Mouse (Mus musculus): ENCODE data around the gene Eif4b. TPM values are rescaled to one million over a fixed set of nuclear protein-coding genes. Genes with fewer than 3 reads are reported as not detected.

Eif4b gene
- 507 and 555 TPM in 2 replicates for total RNA-seq (2012; rRNA removed)
- total RNA-seq (2014; rRNA removed) = 492 and 536 TPM in 2 replicates
- 652 and 950 TPM in 2 replicates for polyA plus RNA-seq (2012; ENCODE audit: insufficient read length, low read depth)

DNA sequence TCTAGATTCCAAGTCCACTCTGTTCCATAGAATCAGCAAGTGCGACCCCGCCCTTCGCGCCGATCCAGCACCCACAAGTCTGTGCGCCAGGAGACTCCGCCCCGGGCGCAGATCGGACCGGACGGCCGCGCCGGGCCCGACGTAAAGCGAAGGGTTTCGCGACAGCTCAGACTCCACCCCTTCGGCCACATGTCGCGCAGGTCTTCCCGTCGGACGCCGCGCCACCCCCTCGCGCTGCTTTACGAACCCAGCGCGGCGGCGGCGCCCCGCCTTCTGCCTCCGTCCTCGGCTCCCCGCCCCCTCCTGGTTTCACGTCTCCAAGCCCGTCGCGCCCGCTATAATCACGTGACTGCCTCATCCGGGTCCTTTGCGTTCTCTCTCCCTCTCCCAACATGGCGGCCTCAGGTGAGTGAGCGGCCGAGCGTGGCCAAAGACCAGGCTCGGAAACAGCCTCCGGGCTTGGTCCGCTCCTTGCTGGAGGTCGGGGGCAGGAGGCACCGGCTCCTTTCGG lies at the start of gene Eif4b:
Gene Eif4b, plus strand, starts transcription at position 215 of the 511 bp plus-strand sequence.
- in situ Hi-C loops (cut with MboI; ENCODE audit: low pct_ligation_motif_present, low pct_unique_long_range_greater_than_20kb, low sequenced_read_pairs) = loop anchor here (5.0 kb wide), 1 partner anchor 751 kb away; no protein-coding TSS in a partner anchor

DNA sequence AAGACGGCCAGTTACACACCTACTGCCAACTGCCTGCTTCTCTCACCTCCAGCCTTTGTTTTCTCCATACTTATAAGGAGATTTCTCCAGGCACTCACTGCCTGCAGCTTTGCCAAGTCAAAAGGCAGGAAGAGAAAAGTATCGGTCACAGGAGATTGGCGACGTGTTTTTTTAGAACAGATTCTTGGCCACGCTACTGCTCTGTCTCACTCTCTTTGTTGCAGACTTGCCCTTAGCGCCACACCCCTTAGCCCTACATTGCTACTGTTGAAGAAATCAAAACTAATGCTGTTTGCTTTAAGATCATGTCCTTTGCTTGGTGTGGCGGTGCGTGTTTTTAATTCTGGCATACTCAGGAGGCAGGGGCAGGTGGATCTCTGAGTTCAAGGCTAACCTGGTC lies 49.7 kb upstream of the Eif4b start:
- in situ Hi-C loops (cut with MboI; ENCODE audit: low pct_ligation_motif_present, low pct_unique_long_range_greater_than_20kb, low sequenced_read_pairs) (no loop called here), dilution Hi-C loops (cut with MboI; ENCODE audit: extremely low pct_ligation_motif_present, extremely low pct_unique_long_range_greater_than_20kb, low sequenced_read_pairs) (no loop called here)
- Histone ChIP-seq H3K79me2 (replicated peaks; ENCODE audit: control insufficient read depth, extremely low read depth, insufficient read depth, poor library complexity, severe bottlenecking) (no peaks in the 10 kb centered on the region), H3K27me3 (replicated peaks) (peaks cover 58% of the 10 kb centered on the region), H3K9me3 (replicated peaks; ENCODE audit: low read length) (no peaks in the 10 kb centered on the region), H3K4me3 (replicated peaks in 1 of 3; ENCODE audit: low read depth in 2 of 3, low read length in 2 of 3, poor library complexity in 1 of 3) (no peak overlapping the region), H3K4me2 (ENCODE audit: insufficient read depth, low read depth, poor library complexity, severe bottlenecking) (no peak overlapping the region), H3K9ac (ENCODE audit: insufficient read depth, low read depth) (no peak overlapping the region), H3K4me1 (ENCODE audit: control insufficient read depth in 1 of 2, insufficient read depth in 2 of 2) (peaks cover 3 to 9% of the 10 kb centered on the region in 2 experiments), H3K27ac (ENCODE audit: insufficient read depth, low read depth) (no peak overlapping the region), H3K36me3 (replicated peaks in 1 of 2; ENCODE audit: control insufficient read depth in 1 of 2, insufficient read depth in 1 of 2, low read length in 1 of 2) (no peaks in the 10 kb centered on the region)
- no peak for DNase-seq (ENCODE audit: extremely low read depth)
- TF ChIP-seq ELF1 (IDR thresholded peaks at IDR 0.05; ENCODE audit: low read depth, low read length) = no peak
- no peak for TF ChIP-seq ZC3H11A (IDR thresholded peaks at IDR 0.05; ENCODE audit: low read depth, low read length)
- no peak for TF ChIP-seq TBP (conservative IDR thresholded peaks at IDR 0.05; ENCODE audit: low read depth, low read length)
- TF ChIP-seq E2F4 (IDR thresholded peaks at IDR 0.05; ENCODE audit: insufficient replicate concordance, low read depth, low read length) = no peak
- TF ChIP-seq ZKSCAN1 (IDR thresholded peaks at IDR 0.05; ENCODE audit: borderline replicate concordance, low read depth, low read length) = no peak
- TF ChIP-seq POLR2AphosphoS2 (IDR thresholded peaks at IDR 0.05; ENCODE audit: low read depth, low read length) = no peak
- TF ChIP-seq MAFK (IDR thresholded peaks at IDR 0.05; ENCODE audit: insufficient replicate concordance, low read length) = no peak
- no peak for TF ChIP-seq CHD1 (IDR thresholded peaks at IDR 0.05; ENCODE audit: low read depth, low read length)
- TF ChIP-seq ETS1 (conservative IDR thresholded peaks at IDR 0.05; ENCODE audit: low read depth, low read length) = no peak
- no peak for TF ChIP-seq ZMIZ1 (IDR thresholded peaks at IDR 0.05; ENCODE audit: low read depth, low read length)
- no peak for TF ChIP-seq SIN3A (IDR thresholded peaks at IDR 0.05; ENCODE audit: low read length)
- TF ChIP-seq TCF12 (IDR thresholded peaks at IDR 0.05; ENCODE audit: low read depth, low read length) = no peak
- TF ChIP-seq SMC3 (IDR thresholded peaks at IDR 0.05; ENCODE audit: low read depth, low read length) = no peak
- TF ChIP-seq IRF4 (IDR thresholded peaks at IDR 0.05; ENCODE audit: low read depth, low read length) = no peak
- no peak for TF ChIP-seq NRF1 (IDR thresholded peaks at IDR 0.05; ENCODE audit: low read depth, low read length)
- TF ChIP-seq MAZ (IDR thresholded peaks at IDR 0.05; ENCODE audit: low read depth, low read length) = no peak

More for the DNA sequence above, at the start of gene Eif4b:
- peaks cover 46% of the 10 kb centered on the region for H3K79me2 ChIP-seq (replicated peaks; ENCODE audit: control insufficient read depth, extremely low read depth, insufficient read depth, poor library complexity, severe bottlenecking)
- DNase-seq (ENCODE audit: extremely low read depth) = peak; percentile 100
- TF ChIP-seq MEF2A (IDR thresholded peaks at IDR 0.05; ENCODE audit: borderline replicate concordance, low read depth, low read length) (0 out of 2 replicates have a peak, but pooled peaks have one; percentile 11), TBP (conservative IDR thresholded peaks at IDR 0.05; ENCODE audit: low read depth, low read length) (0 out of 2 replicates have a peak, but pooled peaks have one; percentile 27), IRF4 (IDR thresholded peaks at IDR 0.05; ENCODE audit: low read depth, low read length) (peak; percentile 71), HCFC1 (IDR thresholded peaks at IDR 0.05; ENCODE audit: low read depth, low read length) (peak; percentile 83), MXI1 (IDR thresholded peaks at IDR 0.05; ENCODE audit: low read depth, low read length) (peak; percentile 55; the same call in 1 of the 2 replicates), JUN (IDR thresholded peaks at IDR 0.05; ENCODE audit: insufficient read depth, low read depth, low read length) (no peak), POLR2A (IDR thresholded peaks at IDR 0.05; ENCODE audit: low read depth, low read length) (peak; percentile 86), EP300 (IDR thresholded peaks at IDR 0.05; ENCODE audit: low read length) (no peak), USF2 (conservative IDR thresholded peaks at IDR 0.05; ENCODE audit: low read depth, low read length) (peak; percentile 93), POLR2AphosphoS2 (IDR thresholded peaks at IDR 0.05; ENCODE audit: low read depth, low read length) (peak; percentile 25; the same call in 1 of the 2 replicates), PAX5 (IDR thresholded peaks at IDR 0.05; ENCODE audit: low read length) (no peak), GABPA (IDR thresholded peaks at IDR 0.05; ENCODE audit: insufficient replicate concordance, low read depth, low read length) (no peak; the same call in 1 of the 2 replicates), BHLHE40 (IDR thresholded peaks at IDR 0.05; ENCODE audit: low read depth, low read length) (peak; percentile 96), ZC3H11A (IDR thresholded peaks at IDR 0.05; ENCODE audit: low read depth, low read length) (no peak), ZMIZ1 (IDR thresholded peaks at IDR 0.05; ENCODE audit: low read depth, low read length) (peak; percentile 64), USF1 (IDR thresholded peaks at IDR 0.05; ENCODE audit: low read depth, low read length) (peak; percentile 96), SMC3 (IDR thresholded peaks at IDR 0.05; ENCODE audit: low read depth, low read length) (no peak), RCOR1 (conservative IDR thresholded peaks at IDR 0.05; ENCODE audit: low read depth, low read length) (no peak), ELF1 (IDR thresholded peaks at IDR 0.05; ENCODE audit: low read depth, low read length) (peak; percentile 79), MAFK (IDR thresholded peaks at IDR 0.05; ENCODE audit: insufficient replicate concordance, low read length) (no peak), CHD2 (IDR thresholded peaks at IDR 0.05; ENCODE audit: low read length) (no peak), CTCF (conservative IDR thresholded peaks at IDR 0.05 in 1 of 2, IDR thresholded peaks at IDR 0.05 in 1 of 2; ENCODE audit: low read depth in 2 of 2, low read length in 2 of 2) (no peak), E2F4 (IDR thresholded peaks at IDR 0.05; ENCODE audit: insufficient replicate concordance, low read depth, low read length) (peak; percentile 34; the same call in 1 of the 2 replicates), UBTF (IDR thresholded peaks at IDR 0.05; ENCODE audit: low read depth, low read length) (no peak), NELFE (IDR thresholded peaks at IDR 0.05; ENCODE audit: low read depth, low read length) (peak; percentile 79), TCF12 (IDR thresholded peaks at IDR 0.05; ENCODE audit: low read depth, low read length) (peak; percentile 86; the same call in 1 of the 2 replicates), MAX (IDR thresholded peaks at IDR 0.05; ENCODE audit: low read length) (peak; percentile 91; the same call in 1 of the 2 replicates), CHD1 (IDR thresholded peaks at IDR 0.05; ENCODE audit: low read depth, low read length) (no peak), ZKSCAN1 (IDR thresholded peaks at IDR 0.05; ENCODE audit: borderline replicate concordance, low read depth, low read length) (no peak), KAT2A (IDR thresholded peaks at IDR 0.05; ENCODE audit: insufficient replicate concordance, low read length) (peak; percentile 72), NRF1 (IDR thresholded peaks at IDR 0.05; ENCODE audit: low read depth, low read length) (peak; percentile 75), RAD21 (IDR thresholded peaks at IDR 0.05; ENCODE audit: low read depth, low read length) (no peak), JUND (conservative IDR thresholded peaks at IDR 0.05; ENCODE audit: low read depth, low read length) (no peak), MYC (IDR thresholded peaks at IDR 0.05; ENCODE audit: low read depth, low read length) (peak; percentile 85; the same call in 1 of the 2 replicates), MAZ (IDR thresholded peaks at IDR 0.05; ENCODE audit: low read depth, low read length) (peak; percentile 84; the same call in 1 of the 2 replicates), ETS1 (conservative IDR thresholded peaks at IDR 0.05; ENCODE audit: low read depth, low read length) (peak; percentile 44; the same call in 1 of the 2 replicates), ZNF384 (IDR thresholded peaks at IDR 0.05; ENCODE audit: low read depth, low read length) (no peak), SIN3A (IDR thresholded peaks at IDR 0.05; ENCODE audit: low read length) (peak; percentile 38; the same call in 1 of the 2 replicates)
- H3K4me3 ChIP-seq (replicated peaks in 1 of 3; ENCODE audit: low read depth in 2 of 3, low read length in 2 of 3, poor library complexity in 1 of 3) = peak within 1 kb of the TSS; percentile 92 to 99 (median 94)
- peaks cover 0 to 16% of the 10 kb centered on the region in 2 experiments for H3K36me3 ChIP-seq (replicated peaks in 1 of 2; ENCODE audit: control insufficient read depth in 1 of 2, insufficient read depth in 1 of 2, low read length in 1 of 2)
- dilution Hi-C loops (cut with MboI; ENCODE audit: extremely low pct_ligation_motif_present, extremely low pct_unique_long_range_greater_than_20kb, low sequenced_read_pairs) = no loop called here
- H3K4me2 ChIP-seq (ENCODE audit: insufficient read depth, low read depth, poor library complexity, severe bottlenecking) = peak within 1 kb of the TSS; percentile 100
- H3K4me1 ChIP-seq (ENCODE audit: control insufficient read depth in 1 of 2, insufficient read depth in 2 of 2) = peaks cover 12 to 63% of the 10 kb centered on the region in 2 experiments
- peak within 1 kb of the TSS; percentile 71 for H3K27ac ChIP-seq (ENCODE audit: insufficient read depth, low read depth)
- H3K9ac ChIP-seq (ENCODE audit: insufficient read depth, low read depth) = peak within 1 kb of the TSS; percentile 92
- no peaks in the 10 kb centered on the region for H3K27me3 ChIP-seq (replicated peaks)
- no peaks in the 10 kb centered on the region for H3K9me3 ChIP-seq (replicated peaks; ENCODE audit: low read length)
